Mouse (Mus musculus) CD4-positive, CD25-positive, alpha-beta regulatory T cell, adult 4 months (primary cell): ENCODE measurements around the gene C2cd4d. TPM values are rescaled to one million over a fixed set of nuclear protein-coding genes. Genes with fewer than 3 reads are reported as not detected.

Experiments
- ATAC-seq: one replicate; pipeline ENCODE4 v1.8.0; 2017
- polyA plus RNA-seq, 2 experiments: library from polyadenylated mRNA; unstranded; fragments of 100-300 nt; shearing (Covaris generic); gene quantifications; one replicate each; pipeline ENCODE4 v1.2.1; 2017

Gene C2cd4d
- polyA plus RNA-seq, 2 experiments from 2014 or later: not detected

- peak; percentile 11 for ATAC-seq
These were observed 15.0 kb downstream of the C2cd4d start for GRCm38 (mm10) chr3:94377028-94377923.

- peak; percentile 72 for ATAC-seq
These were observed 17.7 kb downstream of the C2cd4d start for GRCm38 (mm10) chr3:94379831-94380510.

- ATAC-seq: no peak
These were observed 20.1 kb downstream of the C2cd4d start for GRCm38 (mm10) chr3:94382308-94382707.

GRCm38 (mm10) chr3:94383476-94383875 is 21.2 kb downstream of the C2cd4d start:
- ATAC-seq: no peak

GRCm38 (mm10) chr3:94386671-94387070 is 24.4 kb downstream of the C2cd4d start:
- ATAC-seq: no peak

- no peak for ATAC-seq
These were observed 25.2 kb downstream of the C2cd4d start for GRCm38 (mm10) chr3:94387391-94387790.

- peak; percentile 86 for ATAC-seq
These were observed 25.8 kb downstream of the C2cd4d start for GRCm38 (mm10) chr3:94388047-94388446.

- ATAC-seq: no peak
These were observed 27.2 kb downstream of the C2cd4d start for GRCm38 (mm10) chr3:94389420-94389819.

- no peak for ATAC-seq
These were observed 28.8 kb downstream of the C2cd4d start for GRCm38 (mm10) chr3:94391001-94391400.

GRCm38 (mm10) chr3:94392128-94392527 is 29.9 kb downstream of the C2cd4d start:
- no peak for ATAC-seq

- ATAC-seq: no peak
These were observed 30.8 kb downstream of the C2cd4d start for GRCm38 (mm10) chr3:94393049-94393448.

- ATAC-seq: no peak
These were observed 34.1 kb downstream of the C2cd4d start for GRCm38 (mm10) chr3:94396336-94396735.

GRCm38 (mm10) chr3:94396851-94397250 is 34.6 kb downstream of the C2cd4d start:
- no peak for ATAC-seq

GRCm38 (mm10) chr3:94398217-94398616 is 36.0 kb downstream of the C2cd4d start, which contains the start of gene Lingo4:
Gene Lingo4 (plus strand): TSS chr3:94398517.
- no peak for ATAC-seq

- no peak for ATAC-seq
These were observed 36.8 kb downstream of the C2cd4d start for GRCm38 (mm10) chr3:94398943-94399481.

GRCm38 (mm10) chr3:94399663-94400310 is 37.5 kb downstream of the C2cd4d start:
- ATAC-seq: no peak

- no peak for ATAC-seq
These were observed 40.2 kb downstream of the C2cd4d start for GRCm38 (mm10) chr3:94402451-94402850.

- no peak for ATAC-seq
These were observed 42.3 kb downstream of the C2cd4d start for GRCm38 (mm10) chr3:94404366-94405054.

- no peak for ATAC-seq
These were observed 43.3 kb downstream of the C2cd4d start for GRCm38 (mm10) chr3:94405561-94405960.

GRCm38 (mm10) chr3:94412530-94412929 is 50.3 kb downstream of the C2cd4d start:
- peak; percentile 26 for ATAC-seq

GRCm38 (mm10) chr3:94413031-94413679 is 50.9 kb downstream of the C2cd4d start, which contains the start of gene Tdrkh:
Gene Tdrkh (plus strand): TSS chr3:94413273.
- ATAC-seq: peak; percentile 98
